Mouse (Mus musculus): ENCODE data around the gene Sdr42e1. TPM values are rescaled to one million over a fixed set of nuclear protein-coding genes. Genes with fewer than 3 reads are reported as not detected.

The Sdr42e1 gene
- total and polyA plus RNA-seq, 2 experiments from 2014 or later: 3.3 to 5.9 TPM

- H3K9me3 ChIP-seq (ENCODE audit: low read length): no peaks in the 10 kb centered on the region
- DNase-seq (ENCODE audit: low spot score): no peak
- H3K4me1 ChIP-seq (ENCODE audit: insufficient read depth, low read length): no peaks in the 10 kb centered on the region
- no peak overlapping the region for H3K27ac ChIP-seq (ENCODE audit: low read depth, low read length)
- no peaks in the 10 kb centered on the region for H3K27me3 ChIP-seq (ENCODE audit: insufficient read depth, low read length)
- no peak for ATAC-seq (ENCODE audit: low FRiP score)
- no peak overlapping the region for H3K4me2 ChIP-seq (ENCODE audit: low read depth, low read length, poor library complexity, severe bottlenecking)
- WGBS: 61% methylated on average over 3 of the region's 3 CpGs
- H3K4me3 ChIP-seq (ENCODE audit: low read depth, low read length): no peak overlapping the region
- no peak overlapping the region for H3K9ac ChIP-seq (replicated peaks; ENCODE audit: low read length, poor library complexity, severe bottlenecking)
- peak; percentile 32 for TF ChIP-seq CTCF (IDR thresholded peaks at IDR 0.05)
- no peaks in the 10 kb centered on the region for H3K36me3 ChIP-seq (ENCODE audit: insufficient read depth, low read length)
Observed at GRCm38 (mm10) chr8:117637462-117637861, 36.0 kb downstream of the Sdr42e1 start.

- H3K4me2 ChIP-seq (ENCODE audit: low read depth, low read length, poor library complexity, severe bottlenecking): no peak overlapping the region
- no peak for DNase-seq (ENCODE audit: low spot score)
- H3K4me1 ChIP-seq (ENCODE audit: insufficient read depth, low read length): no peaks in the 10 kb centered on the region
- H3K27ac ChIP-seq (ENCODE audit: low read depth, low read length): no peak overlapping the region
- no peaks in the 10 kb centered on the region for H3K27me3 ChIP-seq (ENCODE audit: insufficient read depth, low read length)
- H3K4me3 ChIP-seq (ENCODE audit: low read depth, low read length): no peak overlapping the region
- 88% methylated on average over 7 of the region's 7 CpGs for WGBS
- H3K36me3 ChIP-seq (ENCODE audit: insufficient read depth, low read length): no peaks in the 10 kb centered on the region
- H3K9me3 ChIP-seq (ENCODE audit: low read length): no peaks in the 10 kb centered on the region
- H3K9ac ChIP-seq (replicated peaks; ENCODE audit: low read length, poor library complexity, severe bottlenecking): no peak overlapping the region
- no peak for ATAC-seq (ENCODE audit: low FRiP score)
- no peak for TF ChIP-seq CTCF (IDR thresholded peaks at IDR 0.05)
Observed at GRCm38 (mm10) chr8:117634406-117634805, 39.1 kb downstream of the Sdr42e1 start.

- 84% methylated on average over 5 of the region's 5 CpGs for WGBS
Observed at GRCm38 (mm10) chr8:117632532-117632931, 41.0 kb downstream of the Sdr42e1 start.

DNA sequence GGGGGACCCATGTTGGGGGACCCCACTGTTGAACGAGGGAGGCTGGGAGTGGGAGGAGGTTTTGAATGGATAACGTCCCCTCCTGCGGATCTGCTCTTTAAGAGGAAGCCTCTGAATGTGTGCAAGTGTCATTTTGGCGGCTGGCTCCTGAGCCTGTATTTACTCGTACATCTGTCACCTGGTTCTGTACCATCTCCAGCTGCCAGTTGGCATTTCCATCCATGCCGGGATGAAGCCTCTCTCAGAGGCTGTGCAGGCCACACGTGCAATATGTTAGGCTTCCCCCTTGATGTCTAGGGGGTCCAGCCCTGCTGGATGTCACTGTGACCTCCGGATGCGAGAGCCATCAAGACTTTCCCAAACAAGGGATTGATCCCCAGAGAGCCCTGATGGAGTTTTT, 46.4 kb downstream of the Sdr42e1 start:
- TF ChIP-seq CTCF (IDR thresholded peaks at IDR 0.05): no peak
- no peak for ATAC-seq (ENCODE audit: low FRiP score)
- DNase-seq (ENCODE audit: low spot score): peak; percentile 20
- Histone ChIP-seq H3K27ac (ENCODE audit: low read depth, low read length) (no peak overlapping the region), H3K27me3 (ENCODE audit: insufficient read depth, low read length) (no peaks in the 10 kb centered on the region), H3K9me3 (ENCODE audit: low read length) (no peaks in the 10 kb centered on the region), H3K36me3 (ENCODE audit: insufficient read depth, low read length) (no peaks in the 10 kb centered on the region), H3K4me1 (ENCODE audit: insufficient read depth, low read length) (no peaks in the 10 kb centered on the region), H3K9ac (replicated peaks; ENCODE audit: low read length, poor library complexity, severe bottlenecking) (no peak overlapping the region), H3K4me3 (ENCODE audit: low read depth, low read length) (no peak overlapping the region), H3K4me2 (ENCODE audit: low read depth, low read length, poor library complexity, severe bottlenecking) (no peak overlapping the region)
- 72% methylated on average over 9 of the region's 9 CpGs for WGBS

More at GRCm38 (mm10) chr8:117632532-117632931, 41.0 kb downstream of the Sdr42e1 start:
- H3K9me3 ChIP-seq (ENCODE audit: low read length): no peaks in the 10 kb centered on the region
- H3K27ac ChIP-seq (ENCODE audit: low read depth, low read length): no peak overlapping the region
- no peaks in the 10 kb centered on the region for H3K36me3 ChIP-seq (ENCODE audit: insufficient read depth, low read length)
- no peak overlapping the region for H3K9ac ChIP-seq (replicated peaks; ENCODE audit: low read length, poor library complexity, severe bottlenecking)
- TF ChIP-seq CTCF (IDR thresholded peaks at IDR 0.05): no peak
- no peak overlapping the region for H3K4me2 ChIP-seq (ENCODE audit: low read depth, low read length, poor library complexity, severe bottlenecking)
- no peaks in the 10 kb centered on the region for H3K4me1 ChIP-seq (ENCODE audit: insufficient read depth, low read length)
- no peak overlapping the region for H3K4me3 ChIP-seq (ENCODE audit: low read depth, low read length)
- no peak for ATAC-seq (ENCODE audit: low FRiP score)
- H3K27me3 ChIP-seq (ENCODE audit: insufficient read depth, low read length): no peaks in the 10 kb centered on the region
- DNase-seq (ENCODE audit: low spot score): no peak

GRCm38 (mm10) chr8:117626040-117626838, 47.2 kb downstream of the Sdr42e1 start:
- H3K4me3 ChIP-seq (ENCODE audit: low read depth, low read length): no peak overlapping the region
- H3K9ac ChIP-seq (replicated peaks; ENCODE audit: low read length, poor library complexity, severe bottlenecking): no peak overlapping the region
- H3K36me3 ChIP-seq (ENCODE audit: insufficient read depth, low read length): no peaks in the 10 kb centered on the region
- H3K4me1 ChIP-seq (ENCODE audit: insufficient read depth, low read length): no peaks in the 10 kb centered on the region
- H3K9me3 ChIP-seq (ENCODE audit: low read length): no peaks in the 10 kb centered on the region
- H3K27ac ChIP-seq (ENCODE audit: low read depth, low read length): no peak overlapping the region
- DNase-seq (ENCODE audit: low spot score): peak; percentile 87
- 0 out of 2 replicates have a peak, but pooled peaks have one; percentile 56 for ATAC-seq (ENCODE audit: low FRiP score)
- TF ChIP-seq CTCF (IDR thresholded peaks at IDR 0.05): peak; percentile 97
- H3K4me2 ChIP-seq (ENCODE audit: low read depth, low read length, poor library complexity, severe bottlenecking): no peak overlapping the region
- H3K27me3 ChIP-seq (ENCODE audit: insufficient read depth, low read length): no peaks in the 10 kb centered on the region
- WGBS: 65% methylated on average over 14 of the region's 14 CpGs

DNA sequence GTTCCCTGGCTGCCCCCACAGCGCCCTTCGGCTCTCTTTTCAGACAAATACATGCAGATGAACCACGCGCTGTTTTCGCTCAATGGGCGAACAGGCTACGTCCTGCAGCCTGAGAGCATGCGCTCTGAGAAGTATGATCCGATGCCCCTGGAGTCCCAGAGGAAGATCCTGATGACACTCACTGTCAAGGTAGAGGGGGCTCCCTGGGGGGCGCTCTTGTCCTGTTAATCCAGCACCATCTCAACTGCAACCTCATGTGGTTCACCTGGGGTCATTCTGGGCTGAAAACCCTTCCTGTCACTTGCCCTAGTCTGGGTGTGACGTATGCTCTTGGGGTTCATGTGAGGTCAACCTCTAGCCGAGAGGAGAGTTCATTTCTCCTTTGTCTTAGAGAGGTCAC, 60.6 kb downstream of the Sdr42e1 start:
- 86% methylated on average over 12 of the region's 12 CpGs for WGBS
- Histone ChIP-seq H3K27me3 (ENCODE audit: insufficient read depth, low read length) (no peaks in the 10 kb centered on the region), H3K4me1 (ENCODE audit: insufficient read depth, low read length) (no peaks in the 10 kb centered on the region), H3K9ac (replicated peaks; ENCODE audit: low read length, poor library complexity, severe bottlenecking) (no peak overlapping the region), H3K9me3 (ENCODE audit: low read length) (0 out of 2 replicates have a peak, but pooled peaks cover 3% of the 10 kb centered on the region), H3K4me3 (ENCODE audit: low read depth, low read length) (no peak overlapping the region), H3K36me3 (ENCODE audit: insufficient read depth, low read length) (no peaks in the 10 kb centered on the region), H3K27ac (ENCODE audit: low read depth, low read length) (no peak overlapping the region), H3K4me2 (ENCODE audit: low read depth, low read length, poor library complexity, severe bottlenecking) (no peak overlapping the region)
- ATAC-seq (ENCODE audit: low FRiP score): no peak
- no peak for TF ChIP-seq CTCF (IDR thresholded peaks at IDR 0.05)
- DNase-seq (ENCODE audit: low spot score): no peak

Other genes with a start within 250 kb of the Sdr42e1 start
- gene Plcg2, start 175.4 kb downstream of the Sdr42e1 start, total RNA-seq (2014; rRNA removed): 2.4 and 2.6 TPM in 2 replicates
- 1.5 and 1.9 TPM in 2 replicates for gene Plcg2, start 175.4 kb downstream of the Sdr42e1 start, polyA plus RNA-seq (2015; fragmentation: Nextera tagmentation; extraction: Ambion mirVana)
- not detected in 2 replicates for gene Hsd17b2, start 28.2 kb upstream of the Sdr42e1 start, total RNA-seq (2014; rRNA removed)
- gene Hsd17b2, start 28.2 kb upstream of the Sdr42e1 start, polyA plus RNA-seq (2015; fragmentation: Nextera tagmentation; extraction: Ambion mirVana): 0.36 and 0.38 TPM in 2 replicates
- gene Mphosph6, start 128.3 kb upstream of the Sdr42e1 start, total RNA-seq (2014; rRNA removed): 18.5 and 20.6 TPM in 2 replicates
- 29.4 and 31.4 TPM in 2 replicates for gene Mphosph6, start 128.3 kb upstream of the Sdr42e1 start, polyA plus RNA-seq (2015; fragmentation: Nextera tagmentation; extraction: Ambion mirVana)